Mouse (Mus musculus) forelimb bud, embryonic 11.5 days (tissue): ENCODE measurements around the gene Eps15l1.

Experiments used
- DNase-seq: peaks from one replicate; pipeline ENCODE4 v3.0.0-alpha.2; 2012; ENCODE audit warnings: low read depth, low spot score

The Eps15l1 gene

DNA sequence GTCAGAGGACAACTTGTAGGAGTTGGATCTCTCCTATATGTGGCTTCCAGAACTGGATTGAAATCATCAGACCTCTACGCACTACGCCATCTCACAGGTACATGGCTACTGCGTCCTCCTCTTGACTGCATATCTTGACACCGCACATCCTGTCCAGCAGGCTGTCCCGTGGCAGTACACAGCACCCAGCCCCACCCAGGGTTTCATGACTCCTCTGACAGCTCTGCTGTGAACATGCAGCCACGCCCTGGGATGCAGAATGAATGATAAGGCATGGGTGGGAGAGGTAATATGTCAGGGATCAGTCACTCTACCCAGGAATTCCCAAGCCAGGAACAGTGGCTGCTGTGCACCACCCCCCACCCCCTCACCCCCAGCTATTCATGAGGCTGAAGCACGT lies 7.4 kb downstream of the Eps15l1 start:
- no peak for DNase-seq

DNA sequence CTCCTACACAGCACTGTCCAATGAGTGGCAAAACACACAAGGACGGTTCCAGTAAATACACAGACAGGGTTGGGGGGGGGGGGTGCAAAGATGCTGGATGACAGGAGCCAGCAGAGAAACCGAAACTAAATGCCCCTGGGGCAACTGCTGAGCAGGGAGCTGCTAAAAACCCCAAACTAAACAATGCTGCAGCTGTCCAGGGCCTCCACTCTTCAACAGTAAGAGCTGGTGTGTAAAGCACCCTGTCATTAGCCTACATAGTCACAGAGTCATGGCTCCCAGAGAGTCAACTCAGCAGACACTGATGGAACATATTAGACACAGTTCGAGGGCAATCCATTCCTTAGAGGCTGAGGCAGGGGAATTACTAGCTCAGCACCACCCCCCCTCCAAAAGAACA lies 11.8 kb downstream of the Eps15l1 start:
- no peak for DNase-seq

DNA sequence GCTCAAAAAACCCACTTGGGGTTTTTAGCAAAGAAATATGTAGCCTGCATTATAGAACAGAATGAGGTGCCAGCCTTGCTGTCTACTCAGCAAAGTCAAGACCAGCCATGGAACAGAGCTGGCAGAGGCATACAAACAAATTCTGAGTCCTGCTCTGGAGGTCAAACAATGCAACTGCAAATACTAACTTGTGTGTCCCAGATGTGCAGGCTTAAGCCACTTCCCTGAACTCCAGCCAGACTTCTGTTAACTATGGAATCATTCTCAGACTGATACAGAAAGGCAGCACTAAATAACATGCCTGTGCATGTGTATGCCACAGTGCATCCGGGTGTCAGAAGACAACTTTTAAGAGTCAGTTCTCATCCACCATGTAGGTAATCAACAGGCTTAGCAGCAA lies 13.4 kb downstream of the Eps15l1 start:
- no peak for DNase-seq

DNA sequence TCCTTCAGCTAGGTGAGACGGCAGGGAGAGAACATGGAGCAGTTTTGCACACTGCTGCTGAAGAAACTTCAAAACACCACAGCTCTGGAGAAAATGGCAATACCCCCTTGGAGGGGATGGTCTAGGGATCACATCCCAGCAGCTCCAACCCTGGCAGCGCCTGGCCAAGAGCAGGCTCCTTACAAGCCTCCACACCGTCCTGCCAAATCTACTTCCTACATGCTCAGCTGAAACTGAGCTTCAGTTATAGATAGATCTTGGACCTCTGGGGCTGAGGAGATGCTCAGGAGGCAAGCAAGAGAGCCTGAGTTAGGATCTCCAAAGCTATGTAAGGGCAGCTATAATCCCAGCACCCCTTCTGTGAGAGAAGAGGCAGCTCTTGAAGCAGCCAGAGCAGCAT lies 18.3 kb downstream of the Eps15l1 start:
- DNase-seq: no peak

DNA sequence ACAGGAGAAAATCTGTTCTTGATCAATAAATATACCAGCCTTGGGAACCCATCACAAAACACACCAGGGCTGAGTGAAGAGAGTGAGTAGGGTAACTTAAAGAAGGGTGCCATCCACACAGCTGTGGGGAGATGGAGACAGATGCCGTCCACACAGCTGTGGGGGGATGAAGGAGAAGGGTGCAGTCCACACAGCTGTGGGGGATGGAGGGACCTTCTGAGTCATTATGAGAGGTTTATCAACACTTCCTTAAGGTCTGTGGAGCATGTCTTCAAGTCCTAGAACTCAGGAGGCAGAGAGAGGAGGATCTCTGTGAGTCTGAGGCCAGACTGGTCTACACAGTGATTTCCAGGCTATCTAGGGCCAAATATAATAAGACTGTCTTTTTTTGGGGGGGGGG lies 19.9 kb downstream of the Eps15l1 start:
- DNase-seq: no peak

DNA sequence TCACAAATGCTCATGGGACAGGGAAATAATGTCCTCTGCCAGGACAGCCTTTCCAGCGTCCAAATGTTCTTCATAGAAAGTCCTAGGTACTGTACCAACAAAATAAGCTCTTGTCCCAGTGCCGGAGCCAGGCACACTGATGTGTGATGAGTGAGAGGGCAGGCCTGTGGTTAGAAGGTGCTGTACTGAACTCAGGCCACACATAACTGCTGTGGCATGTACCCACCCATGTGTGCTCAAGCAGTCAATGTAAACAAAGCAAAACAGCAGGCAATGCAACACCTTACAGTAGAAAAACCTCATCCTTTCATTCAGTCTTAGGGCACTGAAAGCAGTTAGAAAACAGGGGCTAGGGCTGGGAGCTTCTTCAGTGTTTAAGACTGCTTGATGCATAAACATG lies 35.5 kb downstream of the Eps15l1 start:
- DNase-seq: no peak

DNA sequence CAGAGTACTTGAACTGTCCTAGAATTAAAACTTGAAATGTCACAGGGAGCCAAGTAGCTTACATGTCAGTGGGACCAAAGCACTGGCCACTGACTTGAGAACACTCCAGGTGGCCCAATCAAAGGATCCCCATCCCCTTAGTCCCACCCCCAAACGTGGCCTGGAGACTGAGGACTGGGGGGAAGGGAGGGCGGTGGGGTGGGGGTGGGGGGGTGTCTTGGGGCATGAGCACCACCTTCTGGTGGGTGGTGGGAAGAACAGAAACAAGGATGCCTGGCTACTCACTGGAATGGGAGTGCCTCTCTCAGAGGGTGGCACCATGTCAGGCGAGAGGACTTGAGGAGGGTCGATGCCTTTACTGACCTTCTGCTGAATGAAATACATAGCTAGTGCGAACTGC lies 38.9 kb downstream of the Eps15l1 start:
- DNase-seq: no peak

DNA sequence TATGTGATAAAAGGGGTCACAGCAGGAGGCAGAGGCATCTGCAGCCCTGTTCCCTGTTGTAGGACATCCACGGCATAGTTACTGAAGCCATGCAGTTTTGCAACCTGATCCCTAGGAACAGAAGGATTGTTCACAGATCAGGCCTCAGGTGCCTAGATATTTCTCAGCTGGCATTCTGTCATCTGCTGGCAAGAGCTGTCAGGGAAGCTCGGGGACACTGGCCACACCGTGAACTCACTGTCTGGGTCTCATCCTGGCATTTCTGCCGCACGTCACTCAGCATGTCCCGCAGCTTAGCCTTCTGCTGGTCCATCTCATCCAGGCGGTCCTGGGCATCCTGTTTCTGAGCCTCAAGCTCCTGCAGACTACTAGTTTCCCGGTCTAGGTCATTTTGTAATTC lies 40.6 kb downstream of the Eps15l1 start:
- DNase-seq: no peak

DNA sequence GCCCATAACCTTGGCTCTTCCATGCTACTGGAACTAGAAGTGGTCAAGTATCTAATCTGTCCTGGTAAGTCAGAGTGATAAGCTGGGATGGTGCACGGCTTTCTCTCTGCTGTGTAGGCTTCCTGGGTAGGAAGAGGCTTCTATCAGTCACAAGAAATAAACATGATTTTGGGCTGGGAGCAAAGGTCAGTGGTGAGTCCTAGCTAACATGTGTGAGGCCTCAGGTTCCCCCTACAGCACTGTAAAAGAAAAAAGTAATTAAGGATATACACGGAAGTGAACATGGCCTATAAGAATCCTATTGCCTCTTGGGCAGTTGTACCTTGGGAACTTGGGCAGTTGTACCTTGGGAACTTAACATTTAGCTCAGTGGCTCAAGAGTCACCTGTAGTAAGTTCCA lies 44.4 kb downstream of the Eps15l1 start:
- DNase-seq: no peak

DNA sequence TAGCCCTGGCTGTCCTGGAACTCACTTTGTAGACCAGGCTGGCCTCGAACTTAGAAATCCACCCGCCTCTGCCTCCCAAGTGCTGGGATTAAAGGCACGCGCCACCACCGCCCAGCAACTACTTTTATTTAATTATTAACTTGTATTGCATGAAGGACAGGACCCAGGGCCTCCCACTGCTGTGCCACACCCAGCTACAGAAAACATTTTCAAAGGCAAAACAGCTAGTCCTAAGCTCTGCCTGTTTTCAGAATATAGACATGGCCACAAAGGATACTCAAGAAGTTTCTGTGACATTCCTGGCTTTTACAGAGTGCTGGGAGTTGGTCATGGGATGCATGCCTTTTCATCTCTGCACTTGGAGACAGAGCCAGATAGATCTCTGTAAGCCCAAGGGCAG lies 45.0 kb downstream of the Eps15l1 start:
- no peak for DNase-seq

DNA sequence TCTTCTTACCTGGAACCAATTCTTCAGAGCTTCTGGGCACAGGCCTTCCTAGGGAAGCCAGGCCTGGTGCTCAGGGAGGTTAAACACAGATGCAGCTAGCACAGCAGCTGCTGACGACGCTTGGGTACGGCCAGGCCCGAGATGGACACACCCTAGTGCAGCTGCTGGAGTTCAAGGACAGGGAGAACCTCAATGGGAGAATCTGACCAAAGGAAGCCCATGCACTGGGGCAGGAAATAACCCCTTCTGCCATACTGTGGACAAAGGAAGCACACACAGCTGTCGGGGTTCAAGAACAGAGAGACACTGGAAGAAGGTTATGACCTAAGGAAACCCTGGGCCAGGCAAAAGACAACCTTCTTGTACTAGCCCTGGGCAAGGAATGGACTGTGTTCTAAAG lies 46.1 kb downstream of the Eps15l1 start:
- no peak for DNase-seq

DNA sequence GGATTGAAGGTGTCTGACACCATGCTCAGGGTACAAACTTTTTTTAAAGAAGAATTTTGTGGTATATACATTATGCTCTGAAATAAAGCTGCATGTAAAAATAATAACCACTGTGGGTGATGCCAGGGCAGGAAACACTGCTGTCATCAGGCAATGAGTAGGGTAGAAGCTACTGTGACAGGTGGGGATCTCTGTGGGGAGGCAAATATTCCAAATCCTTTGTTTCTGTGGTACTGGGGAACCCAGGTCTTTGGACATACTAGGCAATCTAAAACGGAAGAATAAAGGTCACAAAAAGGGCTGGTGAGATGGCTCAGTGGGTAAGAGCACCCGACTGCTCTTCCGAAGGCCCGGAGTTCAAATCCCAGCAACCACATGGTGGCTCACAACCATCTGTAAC lies 48.9 kb downstream of the Eps15l1 start:
- no peak for DNase-seq

DNA sequence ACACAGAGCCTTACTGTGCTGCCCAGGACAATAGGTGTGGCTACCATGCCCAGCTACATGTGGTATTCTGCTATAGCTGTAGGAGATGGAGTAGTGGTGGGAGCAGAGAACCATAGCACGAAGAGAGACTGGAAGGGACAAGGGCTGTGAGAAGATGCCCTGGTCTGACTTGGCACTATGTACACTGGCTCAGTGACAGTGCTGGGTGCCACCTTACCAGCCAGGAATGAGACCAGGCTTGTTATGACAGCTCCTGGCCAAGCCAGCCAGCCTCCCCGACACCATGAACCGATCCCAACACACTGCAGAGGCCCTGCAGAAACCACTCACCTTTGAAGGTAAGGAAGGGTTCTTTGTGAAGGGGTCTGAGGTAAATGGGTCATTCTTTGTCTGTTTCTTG lies 49.9 kb downstream of the Eps15l1 start:
- no peak for DNase-seq

DNA sequence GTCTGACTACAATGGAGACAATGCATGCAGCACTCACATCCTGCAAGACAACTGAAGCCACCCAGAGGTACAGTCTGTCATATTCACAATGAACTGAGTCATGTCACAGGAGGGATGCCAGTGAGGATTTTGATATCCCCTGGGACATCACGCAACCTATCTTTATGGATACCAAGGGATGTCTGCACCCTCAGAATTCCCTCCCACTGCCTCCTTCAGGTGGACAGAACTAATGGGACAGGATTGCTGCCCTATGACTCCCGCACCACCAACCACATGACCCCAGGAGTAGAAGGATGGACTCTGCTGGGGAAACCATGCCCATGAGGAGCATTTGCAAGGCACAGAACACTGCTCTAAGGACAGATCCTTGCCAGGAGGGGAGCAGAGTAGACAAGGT lies 54.8 kb downstream of the Eps15l1 start:
- DNase-seq: no peak

DNA sequence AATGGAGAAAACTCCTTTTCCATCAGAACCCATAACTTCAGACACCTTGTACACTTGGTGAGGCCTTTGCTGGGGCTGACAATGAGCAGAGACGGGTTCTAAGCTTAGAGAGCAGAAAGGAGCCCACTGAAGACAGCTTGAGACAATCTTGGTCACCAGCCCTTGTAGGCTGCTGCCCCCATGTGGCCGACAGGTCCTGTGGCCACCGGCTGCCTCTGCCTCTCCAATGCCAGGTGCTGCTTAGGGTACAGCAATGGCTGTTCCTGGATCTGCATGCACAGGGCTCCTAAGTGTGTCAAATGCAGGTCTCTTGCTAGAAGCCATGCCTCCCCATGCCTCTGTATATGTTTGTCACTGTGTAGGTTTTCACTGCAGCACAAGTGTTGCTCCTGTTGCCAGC lies 55.4 kb downstream of the Eps15l1 start:
- DNase-seq: peak; percentile 51

DNA sequence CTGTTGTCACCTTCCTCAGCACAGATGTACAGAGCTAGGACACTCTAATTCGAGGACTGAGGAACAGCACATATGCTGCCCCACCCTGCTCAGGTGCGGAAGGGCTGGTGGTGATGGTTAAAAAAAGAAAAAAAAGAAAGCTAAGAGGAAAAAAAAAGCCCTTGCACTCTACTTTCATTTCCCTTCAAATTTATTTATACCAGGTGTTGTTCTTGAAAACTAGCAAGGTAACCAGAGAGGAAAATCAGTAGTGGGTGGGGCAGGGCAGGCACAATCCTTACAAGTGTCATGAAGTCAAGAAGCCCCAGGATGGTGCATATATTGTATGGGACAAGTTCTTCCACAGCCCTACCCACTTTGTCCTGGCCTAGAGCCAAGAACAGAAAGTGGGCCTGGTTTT lies 56.2 kb downstream of the Eps15l1 start:
- DNase-seq: no peak

DNA sequence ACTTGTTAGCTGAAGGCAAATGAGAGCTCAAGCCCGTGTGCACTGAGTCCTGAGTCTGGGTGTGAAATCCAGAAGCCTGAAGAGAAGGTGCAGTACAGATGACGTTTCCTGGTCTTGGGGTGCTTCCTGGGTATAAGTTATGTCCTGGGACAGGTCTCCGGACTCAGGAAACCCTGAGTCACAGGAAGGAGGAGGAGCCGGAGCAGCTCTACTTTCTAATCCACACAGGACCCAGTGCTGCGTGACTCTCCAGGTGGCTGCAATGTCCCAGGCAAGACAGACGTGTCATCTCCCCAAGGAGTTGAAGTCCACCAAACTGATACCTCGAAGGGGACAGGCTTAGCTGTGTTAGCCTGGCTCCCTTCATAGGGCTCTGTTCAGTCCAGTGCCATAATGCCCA lies 57.8 kb downstream of the Eps15l1 start:
- DNase-seq: no peak

DNA sequence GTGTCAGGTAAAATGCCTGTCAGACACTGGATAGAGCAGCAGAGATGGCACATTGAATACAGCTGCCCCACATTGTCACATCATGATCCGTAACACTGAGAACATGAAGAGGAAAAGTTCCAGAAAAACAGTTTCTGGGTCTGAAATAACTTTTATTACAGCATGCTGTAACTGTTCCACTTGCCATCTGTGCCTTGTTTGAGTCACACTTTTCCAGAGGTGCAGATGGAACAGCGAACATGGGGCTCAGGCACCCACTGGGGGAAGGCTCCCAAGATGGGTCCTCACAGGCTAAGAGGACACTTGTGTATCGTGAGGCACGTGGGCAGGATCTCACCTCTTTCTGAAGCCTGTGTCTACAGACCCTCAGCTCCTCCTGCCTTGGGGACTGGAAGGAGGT lies 58.5 kb downstream of the Eps15l1 start:
- no peak for DNase-seq

DNA sequence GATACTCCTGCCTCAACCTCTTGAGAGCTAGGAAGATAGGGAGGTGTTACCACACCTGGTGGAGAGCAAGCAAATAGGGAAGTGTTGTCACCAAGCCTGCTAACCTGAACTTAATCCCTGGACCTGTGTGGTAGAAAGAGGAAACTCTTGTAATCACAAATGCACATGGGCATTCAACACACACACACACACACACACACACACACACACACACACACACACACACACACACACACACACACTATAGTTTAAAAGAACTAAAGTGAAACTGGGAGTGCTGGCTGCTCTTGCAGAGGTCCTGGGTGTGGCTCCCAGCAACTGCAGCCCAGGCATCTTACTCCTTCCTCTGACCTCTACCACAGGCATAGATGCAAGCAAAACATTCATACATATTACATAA lies 61.1 kb downstream of the Eps15l1 start:
- DNase-seq: no peak

DNA sequence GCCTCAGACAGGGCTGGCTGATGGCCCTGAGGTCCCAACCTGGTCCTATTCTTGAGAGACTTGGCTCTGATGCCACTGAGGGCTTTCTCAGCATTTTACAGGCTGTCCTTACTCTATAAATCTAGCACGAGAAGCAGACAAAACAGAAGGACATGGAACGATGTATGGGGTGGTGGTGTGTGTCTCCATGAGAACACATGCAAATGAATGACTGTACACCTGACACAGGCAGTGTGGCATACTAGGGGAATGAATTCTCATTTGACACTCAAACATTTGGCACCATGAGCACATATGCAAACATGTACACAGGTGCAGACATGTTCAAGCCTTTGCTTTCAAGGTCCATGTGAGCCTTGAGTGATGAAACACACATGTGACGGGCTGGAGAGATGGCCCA lies 64.7 kb downstream of the Eps15l1 start:
- no peak for DNase-seq

DNA sequence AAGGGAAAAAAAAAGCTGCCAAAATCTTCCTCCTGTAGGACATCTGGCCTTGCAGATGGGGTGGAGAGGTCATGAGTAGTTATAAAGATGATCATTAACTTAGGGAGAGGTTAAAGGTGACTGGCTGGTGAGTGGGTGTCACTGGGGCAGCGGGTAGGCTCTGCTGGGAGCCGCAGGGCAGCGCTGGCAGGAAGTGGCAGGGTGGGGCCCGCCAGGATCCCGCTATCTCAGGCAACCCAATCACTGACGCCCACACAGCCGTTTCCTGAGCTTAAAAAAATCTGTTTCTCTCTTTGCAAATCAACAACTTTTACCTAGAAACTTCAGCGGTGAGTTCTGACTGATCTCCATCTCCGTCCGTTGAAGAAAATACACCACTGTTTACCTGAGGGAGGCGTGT lies 67.0 kb downstream of the Eps15l1 start:
- DNase-seq: no peak

DNA sequence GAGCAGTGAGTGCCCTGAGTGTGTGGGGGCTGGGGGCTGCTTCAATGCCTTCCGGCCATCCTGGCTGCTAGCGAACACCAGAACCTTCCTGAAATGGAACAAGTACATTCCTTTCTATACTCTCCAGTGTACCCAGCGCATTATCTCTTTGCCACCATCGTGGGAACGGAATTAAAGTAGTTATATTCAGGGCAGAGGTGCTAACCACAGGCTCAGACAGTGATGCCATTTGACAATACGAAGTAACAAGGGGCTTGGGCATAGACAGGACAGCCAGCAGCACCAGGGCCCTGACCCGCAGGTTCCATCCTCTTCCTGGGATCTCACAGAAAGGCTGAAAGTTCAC lies 67.6 kb downstream of the Eps15l1 start:
- no peak for DNase-seq

DNA sequence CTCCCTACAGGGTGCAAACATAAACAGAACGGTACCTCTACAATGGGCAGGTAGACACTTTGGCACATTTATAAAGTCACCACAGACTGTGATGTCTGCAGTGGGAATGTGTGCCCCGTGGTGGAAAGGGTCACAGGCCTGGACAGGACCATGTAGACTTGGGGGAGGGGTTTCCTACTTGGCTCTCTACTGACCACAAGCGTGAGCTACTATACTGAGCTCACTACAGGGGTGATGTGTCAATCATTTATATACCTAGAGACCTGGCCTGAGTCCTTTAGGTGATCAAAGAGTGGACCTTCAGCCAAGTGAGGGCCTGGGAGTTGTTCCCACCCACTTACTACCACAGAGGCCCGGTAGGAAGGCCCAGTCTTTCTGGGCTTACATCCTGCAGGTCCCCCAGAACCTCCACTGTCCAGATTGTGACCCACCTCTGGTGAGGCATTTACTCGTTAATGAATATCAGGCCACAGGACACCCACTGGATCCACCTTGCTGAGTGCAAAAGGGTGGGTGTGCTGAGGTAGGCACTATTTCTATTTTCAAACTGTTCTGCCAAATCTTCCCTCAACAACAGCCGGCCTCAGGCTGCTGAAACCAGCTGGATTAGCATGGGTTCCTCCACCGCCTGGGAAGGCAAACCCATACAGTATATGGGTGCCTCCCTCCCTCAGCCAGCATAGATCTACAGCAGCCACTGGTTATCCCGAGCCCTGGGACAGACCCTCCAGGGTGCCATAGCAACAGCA lies 68.1 kb downstream of the Eps15l1 start:
- no peak for DNase-seq

DNA sequence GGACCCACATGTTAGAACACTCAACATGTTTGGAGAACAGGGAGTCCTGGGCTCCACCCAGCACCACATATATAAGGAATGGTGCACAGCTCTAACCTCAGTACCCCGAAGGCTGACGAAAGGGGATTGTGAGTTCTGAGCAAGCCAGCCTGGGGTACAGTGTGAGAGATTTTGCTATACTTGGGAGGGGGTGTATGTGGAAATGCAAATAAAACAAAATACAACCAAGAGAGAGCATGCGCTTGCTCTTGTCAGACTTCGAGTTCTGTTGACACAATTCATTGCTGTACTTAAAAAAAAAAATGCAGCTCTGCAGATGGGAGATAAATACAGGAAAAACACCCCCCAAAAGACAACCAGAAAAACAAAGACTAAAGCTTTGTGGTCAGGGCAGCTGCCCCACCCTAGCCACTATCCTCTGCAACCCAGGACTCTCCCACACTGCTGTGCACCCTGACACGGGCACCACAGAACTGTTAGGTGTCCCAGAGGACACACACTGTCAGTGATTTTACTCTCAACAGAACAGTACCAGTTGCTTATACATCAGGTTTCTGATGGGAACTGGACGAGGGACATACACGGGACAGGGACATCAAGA lies 69.8 kb downstream of the Eps15l1 start:
- DNase-seq: no peak
